Mouse (Mus musculus): ENCODE results near the gene Gm20431.

Gene Gm20431

DNA sequence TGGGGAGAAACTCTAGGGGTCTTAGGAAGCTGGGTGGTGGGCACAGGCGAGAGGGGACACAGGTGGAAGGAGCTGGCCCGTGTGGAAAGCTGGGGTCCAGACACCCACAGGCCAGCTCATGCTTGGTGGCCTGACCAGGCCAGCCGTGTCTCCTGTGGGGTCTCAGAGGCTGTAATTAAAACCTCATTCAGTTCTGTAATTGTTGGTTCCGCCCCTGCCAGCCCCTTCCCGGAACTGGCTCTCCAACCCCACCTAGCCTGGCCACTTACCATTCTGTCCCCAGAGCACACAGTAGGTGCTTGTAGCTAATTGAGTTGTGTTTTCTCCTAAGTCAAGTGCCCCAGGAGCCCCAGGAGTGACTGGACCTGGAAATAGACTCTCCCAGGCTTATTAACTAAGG is 62.1 kb downstream of the Gm20431 start:
- no peak for DNase-seq (ENCODE audit: low spot score)

DNA sequence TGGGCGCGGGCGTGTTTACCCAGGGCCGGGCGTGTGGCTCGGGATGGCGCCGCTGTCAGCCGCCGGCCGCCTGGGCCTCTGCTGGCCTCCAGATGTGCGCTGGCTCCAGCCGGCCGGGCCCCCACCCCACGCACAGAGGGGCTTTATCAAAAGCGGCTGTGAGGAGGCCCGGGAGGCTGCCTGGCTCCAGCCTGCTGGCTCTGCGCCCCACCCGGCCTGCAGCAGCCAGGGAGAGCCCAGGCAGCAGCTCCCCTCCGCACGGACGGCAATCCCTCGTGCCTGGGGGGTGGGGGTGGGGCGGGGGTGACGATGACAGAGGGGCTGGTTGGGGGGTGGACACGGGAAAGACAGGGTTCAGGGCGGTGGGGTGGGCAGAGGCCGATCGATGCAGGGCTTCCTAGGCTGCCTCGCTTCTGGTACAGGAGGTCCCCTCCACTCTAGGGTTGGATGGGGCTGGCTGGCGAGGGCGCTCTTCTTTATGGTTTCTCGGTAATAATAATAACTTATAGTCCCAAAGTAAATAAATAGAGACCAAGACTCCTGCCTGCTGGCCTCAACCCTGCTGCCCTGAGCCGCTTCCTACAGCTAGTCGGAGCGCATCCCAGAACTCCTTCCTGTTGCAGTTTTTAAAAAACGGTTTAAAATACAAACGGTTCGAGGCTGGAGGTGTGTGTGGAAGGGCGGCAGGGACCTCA is 63.7 kb downstream of the Gm20431 start:
- DNase-seq (ENCODE audit: low spot score): peak; percentile 76

DNA sequence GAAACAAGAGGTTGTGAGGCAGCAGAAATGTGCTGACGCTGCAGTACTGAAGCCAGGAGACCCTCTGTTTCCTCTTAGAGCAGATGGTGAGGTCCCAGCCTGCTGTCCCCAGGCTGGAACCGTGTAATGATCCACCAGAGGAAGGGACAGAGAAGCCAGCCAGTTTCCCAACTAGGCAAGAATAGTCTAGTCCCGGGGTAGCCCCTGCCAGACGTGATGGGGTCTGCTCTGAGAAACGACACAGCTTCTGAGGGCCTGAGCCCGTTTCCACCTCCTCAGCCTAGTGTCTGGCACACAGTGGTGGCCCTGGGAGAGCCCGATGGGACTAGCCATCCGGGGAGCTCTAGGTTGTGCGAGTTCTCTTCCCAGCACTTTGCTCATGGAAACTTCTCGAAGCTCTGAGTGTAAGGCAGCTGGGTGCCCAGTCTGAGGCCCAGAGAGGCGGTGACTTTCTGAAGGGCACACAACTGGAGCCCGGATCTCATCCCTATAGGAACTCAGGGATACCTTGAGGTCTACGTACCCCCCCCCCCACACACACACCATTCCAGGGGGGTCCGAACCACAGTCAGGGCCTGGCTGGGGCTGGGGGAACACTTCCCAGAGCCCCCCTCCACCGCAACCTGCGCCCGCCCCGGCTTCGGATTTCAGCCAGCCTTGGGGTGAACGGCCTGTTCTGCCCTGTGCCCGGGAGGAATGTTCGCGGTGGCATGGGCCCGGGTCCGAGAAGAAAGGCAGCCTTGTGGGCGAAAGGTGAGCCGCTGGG is 64.4 kb downstream of the Gm20431 start:
- DNase-seq (ENCODE audit: low spot score): peak; percentile 54

DNA sequence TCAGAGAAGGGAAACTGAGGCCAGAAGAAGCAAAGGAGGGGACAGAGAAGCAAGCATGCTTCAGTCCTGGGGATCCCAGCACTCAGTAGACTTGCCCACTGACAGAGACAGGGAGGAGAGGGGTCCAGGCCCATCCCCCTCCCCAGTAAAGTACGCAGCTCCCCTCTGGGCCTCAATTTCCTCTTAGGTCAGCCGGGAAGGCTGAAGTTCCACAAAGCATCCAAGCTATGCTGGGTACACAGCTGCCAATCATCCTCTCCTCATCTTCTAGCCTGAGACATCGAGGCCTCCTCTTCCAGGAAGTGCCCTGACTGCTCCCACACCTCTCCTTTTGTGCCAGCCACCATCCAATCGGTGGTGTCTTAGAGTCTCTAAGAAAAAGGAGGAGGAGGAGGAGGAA is 65.0 kb downstream of the Gm20431 start:
- peak; percentile 65 for DNase-seq (ENCODE audit: low spot score)

DNA sequence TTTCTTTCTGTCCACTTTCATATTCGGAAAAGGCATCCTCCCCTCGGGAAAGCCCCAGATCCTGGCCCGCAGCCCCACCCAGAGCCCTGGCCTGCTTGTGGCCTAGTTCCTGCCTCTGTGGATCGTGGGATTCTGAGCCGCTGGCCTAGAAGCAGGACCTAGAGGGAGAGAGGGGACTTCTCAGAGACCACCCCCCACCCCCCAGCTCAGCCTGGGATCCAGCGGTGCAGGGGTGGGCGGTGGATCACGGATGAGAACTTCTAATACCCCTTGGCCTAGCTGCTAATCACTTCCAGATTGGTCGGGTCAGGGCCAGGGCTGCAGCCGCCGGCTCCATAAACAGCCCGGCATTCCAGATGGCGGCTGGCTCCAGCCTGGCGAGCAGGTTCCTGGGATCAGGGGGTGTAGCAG is 65.5 kb downstream of the Gm20431 start:
- DNase-seq (ENCODE audit: low spot score): peak; percentile 87

DNA sequence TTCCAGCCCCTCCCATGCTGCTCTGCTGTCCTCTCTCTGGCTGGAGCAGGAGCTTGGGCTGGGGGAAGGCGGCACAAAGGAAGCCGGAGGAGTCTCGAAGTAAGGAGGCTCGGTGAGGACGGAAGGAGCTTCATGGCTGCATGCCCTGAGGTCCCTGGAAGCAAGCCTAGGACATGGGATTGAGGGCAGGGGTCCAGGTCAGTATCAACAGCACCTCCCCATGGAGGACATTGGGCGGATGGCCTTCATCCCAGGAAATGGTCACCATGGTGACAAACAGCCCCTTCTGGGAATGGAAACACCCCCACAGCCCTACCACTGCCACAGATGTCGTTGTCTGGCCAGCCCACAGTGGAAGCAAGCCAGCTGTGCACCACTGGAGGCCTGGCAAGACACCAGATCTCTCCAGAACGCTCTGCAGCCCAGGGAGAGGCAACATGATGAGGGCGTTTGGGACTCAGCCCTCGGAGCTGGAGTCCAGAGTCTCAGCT is 66.8 kb downstream of the Gm20431 start:
- DNase-seq (ENCODE audit: low spot score): peak; percentile 56

DNA sequence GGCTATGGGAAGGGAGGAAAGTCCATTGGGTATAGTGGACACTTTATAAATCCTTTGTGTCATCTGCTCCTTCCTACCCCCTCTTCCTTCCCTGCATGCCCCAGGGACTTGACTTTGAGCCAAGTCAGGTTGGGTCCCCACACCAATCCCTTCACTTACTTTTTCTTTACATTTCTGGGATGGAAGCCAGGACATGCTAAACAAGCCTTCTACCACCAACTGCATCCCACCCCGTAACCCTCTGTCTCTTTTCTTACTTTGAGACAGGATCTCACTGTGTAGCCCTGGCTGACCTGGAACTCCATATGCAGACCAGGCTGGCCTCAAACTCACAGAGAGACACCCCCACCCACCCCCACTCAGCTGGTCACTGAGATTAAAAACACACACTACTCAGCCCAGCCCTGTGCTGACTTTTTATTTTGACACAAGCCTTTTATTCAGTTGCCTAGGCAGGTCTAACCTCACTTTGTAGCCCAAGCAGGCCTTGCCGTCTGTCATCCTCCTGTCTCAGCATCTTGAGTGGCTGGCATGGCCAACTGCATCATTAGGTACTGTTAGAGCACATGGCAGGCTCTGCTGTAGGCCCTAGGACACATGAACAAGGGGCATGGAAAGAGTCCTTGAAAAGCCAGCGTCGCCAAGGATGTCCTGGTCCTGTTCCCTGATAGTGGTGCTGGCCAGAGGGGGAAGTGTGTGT is 67.6 kb downstream of the Gm20431 start:
- DNase-seq (ENCODE audit: low spot score): no peak

DNA sequence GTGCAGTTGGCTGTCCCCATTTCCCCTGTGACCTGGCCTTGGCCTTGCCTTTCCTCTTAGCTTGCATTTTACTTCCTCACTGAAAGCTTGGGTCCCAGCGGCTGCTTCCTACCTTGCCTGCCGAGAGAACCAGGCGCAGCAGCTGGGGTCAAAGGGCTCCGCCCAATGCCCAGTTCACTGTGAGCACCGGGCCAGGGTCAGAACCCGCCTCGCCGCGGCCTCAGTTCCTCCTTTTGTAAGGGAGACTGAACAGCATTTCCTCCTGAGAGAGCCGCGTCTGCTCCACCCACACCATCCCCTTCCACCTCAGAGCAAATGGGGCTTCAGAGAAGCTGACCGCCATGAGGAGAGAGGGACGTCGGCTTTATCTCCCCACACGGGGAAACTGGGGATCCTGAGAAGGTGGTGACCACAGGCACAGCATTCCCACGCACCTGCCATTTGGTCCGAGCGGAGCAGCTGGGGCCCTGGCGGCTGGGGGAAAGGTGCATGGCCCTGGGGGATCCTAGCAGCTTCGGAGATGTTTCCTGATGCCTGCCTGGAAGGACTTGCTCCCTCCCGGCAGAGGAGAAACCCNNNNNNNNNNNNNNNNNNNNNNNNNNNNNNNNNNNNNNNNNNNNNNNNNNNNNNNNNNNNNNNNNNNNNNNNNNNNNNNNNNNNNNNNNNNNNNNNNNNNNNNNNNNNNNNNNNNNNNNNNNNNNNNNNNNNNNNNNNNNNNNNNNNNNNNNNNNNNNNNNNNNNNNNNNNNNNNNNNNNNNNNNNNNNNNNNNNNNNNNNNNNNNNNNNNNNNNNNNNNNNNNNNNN is 72.3 kb downstream of the Gm20431 start:
- peak; percentile 65 for DNase-seq (ENCODE audit: low spot score)

DNA sequence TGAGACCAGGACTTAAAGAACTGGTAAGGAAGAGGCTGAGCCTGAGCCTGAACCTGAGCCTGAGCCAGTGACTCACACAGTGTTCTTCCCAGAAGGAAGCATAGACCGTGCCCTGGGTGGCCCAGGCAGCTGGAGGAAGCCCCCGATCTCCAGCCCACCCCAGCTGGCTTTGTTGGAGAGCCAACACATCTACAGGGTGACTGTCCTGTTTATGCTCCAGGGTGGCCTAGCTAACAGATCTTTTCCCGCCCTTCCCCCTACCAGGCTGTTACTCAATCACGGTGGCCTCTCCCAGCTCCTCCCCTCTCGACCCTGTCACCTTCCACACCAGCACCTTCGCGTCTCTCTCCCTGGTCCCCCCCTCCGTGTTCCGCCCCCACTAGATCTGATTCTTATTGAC is 74.3 kb downstream of the Gm20431 start:
- DNase-seq (ENCODE audit: low spot score): peak; percentile 68

DNA sequence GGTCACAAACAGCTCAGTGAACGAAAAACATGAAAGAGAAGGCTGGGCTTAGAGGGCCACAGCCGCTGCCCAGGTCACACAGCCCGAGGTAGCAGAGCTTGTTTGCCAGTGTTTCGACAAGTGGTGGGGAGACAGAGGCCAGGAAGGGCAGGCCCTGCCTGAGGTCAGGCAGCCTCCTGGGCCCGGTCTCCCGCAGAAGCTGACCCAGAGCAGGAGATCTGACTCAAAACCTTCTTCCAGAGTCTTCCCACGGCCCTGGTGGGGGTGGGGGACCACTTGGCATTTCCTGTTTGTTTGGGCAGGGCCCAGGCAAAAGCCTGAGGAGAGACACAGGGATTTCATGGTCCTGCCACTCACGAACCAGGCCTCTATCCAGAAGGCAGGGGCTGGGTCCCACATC is 75.3 kb downstream of the Gm20431 start:
- peak; percentile 74 for DNase-seq (ENCODE audit: low spot score)

DNA sequence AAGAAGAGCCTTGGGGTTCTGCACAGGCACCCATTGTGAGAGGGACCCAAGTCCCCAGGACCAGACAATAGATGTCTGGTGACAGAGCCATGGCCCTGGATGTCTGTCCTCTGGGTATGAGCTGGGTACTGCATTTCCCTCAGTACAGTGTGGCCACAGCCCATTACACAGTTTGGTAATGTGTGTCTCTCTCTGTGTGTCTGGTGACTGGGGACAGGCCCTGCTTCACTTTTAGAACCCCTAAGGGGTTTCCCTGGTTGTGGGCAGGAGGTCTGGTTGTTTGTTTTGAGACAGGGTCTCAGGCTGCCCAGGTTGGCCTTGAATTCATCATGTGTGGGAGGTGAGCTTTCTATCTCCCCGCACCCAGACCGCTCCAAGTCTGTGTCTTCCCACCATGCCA is 76.0 kb downstream of the Gm20431 start:
- no peak for DNase-seq (ENCODE audit: low spot score)

DNA sequence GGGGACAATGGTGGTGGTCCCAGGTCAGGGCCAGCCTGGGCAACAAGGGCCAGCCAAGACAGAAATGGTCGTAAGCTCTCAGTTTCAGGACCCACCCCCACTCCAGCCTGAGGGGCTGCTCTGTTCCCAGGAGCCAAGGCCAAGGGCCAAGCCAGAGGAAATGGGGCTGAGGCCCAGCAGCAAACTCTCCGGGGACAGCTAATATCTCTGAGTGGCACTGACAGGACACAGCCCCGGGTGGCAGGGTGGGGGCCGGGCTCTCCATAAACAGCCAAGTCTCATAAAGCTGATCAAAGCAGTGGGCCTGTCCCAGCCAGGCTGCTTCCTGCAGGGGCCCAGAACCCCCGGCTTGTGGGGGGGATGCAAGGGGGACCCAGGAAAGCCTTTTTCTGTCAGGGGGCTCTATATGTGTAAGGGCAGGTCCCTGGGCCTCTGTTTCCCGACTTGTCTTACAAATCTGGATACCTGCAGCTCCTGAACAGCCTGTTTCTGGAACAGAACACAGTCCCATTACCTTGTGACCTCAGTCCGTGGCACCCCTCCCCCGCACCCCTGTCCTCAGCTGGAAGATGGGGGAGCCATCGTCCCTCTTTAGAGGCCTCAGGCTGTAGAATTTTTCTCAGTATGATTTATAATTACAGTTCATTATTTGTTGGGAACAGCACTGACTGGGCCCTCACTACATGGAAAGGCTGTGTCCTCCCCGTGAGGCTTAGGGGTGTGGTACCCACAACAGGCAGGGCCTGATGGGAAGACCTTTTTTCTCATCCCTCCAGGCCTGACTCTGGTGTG is 77.9 kb downstream of the Gm20431 start:
- peak; percentile 67 for DNase-seq (ENCODE audit: low spot score)

DNA sequence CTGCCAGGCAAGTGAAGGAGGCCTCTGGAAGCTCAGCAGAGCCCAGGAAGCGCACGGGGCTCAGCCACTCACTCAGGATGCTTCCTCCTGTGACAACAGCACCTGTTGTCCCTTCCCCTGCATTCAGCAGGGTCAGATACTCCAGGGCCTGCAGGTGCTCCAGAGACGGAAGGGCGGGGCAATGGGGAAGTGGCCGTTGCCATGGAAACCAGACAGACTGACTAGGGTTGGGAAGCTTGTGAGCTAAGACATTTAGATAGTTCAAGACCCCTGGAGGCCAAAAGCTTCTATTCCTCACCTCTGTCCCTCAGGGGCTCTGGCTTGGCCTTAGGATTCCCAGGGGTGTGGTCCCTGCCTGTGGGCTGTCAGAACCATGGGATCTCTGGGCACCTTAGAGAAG is 82.8 kb downstream of the Gm20431 start:
- peak; percentile 71 for DNase-seq (ENCODE audit: low spot score)

DNA sequence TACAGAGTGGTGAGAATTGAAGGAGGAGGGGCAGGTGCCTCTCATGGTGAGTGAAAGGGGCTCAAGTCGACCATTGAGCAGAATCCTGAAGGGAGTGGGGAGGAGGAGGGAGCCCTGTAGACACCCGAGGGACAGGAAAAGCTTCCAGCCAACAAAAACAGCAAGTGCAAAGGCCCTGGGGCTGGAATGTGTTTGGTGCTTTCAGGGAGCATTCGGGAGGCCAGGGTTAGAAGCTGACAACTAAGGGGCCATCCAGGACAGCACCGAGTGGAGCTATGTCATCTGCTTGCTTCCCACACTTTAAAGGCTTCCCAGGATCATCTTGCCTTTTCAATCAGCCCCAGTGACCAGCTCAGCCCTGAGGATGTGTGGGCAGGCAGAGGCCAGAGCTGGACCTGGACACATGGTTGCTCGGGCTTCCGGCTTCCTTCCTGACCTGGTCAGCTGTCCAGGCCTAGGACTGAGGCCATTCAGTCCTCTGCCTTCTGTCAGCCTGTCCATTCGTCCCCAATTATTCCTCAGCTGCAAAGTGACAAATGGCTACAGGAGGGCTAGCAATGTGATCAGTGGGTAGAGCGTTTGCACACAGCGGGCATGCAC is 84.0 kb downstream of the Gm20431 start:
- DNase-seq (ENCODE audit: low spot score): no peak

DNA sequence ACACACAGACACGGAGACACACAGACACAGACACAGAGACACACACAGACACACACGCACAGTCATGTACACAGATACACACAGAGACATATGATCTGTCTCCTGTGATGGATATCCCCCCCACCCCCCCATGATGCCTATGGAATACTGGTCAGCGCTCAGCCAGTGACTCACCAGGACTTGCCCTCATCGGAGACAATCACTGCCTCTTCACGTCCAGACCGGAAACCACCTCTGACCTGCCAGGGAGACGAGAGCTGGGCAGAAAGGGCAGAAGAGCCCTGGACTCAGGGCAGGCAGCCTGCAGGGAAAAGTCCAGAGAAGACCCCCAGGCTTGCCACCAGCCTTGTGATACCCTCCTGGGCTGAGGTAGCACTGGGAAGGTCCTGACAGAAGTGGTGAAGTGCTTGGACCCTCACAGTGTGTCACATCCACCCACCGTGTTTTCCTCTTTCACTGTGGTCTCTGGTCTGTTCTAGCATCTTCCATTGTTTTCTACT is 85.1 kb downstream of the Gm20431 start:
- no peak for DNase-seq (ENCODE audit: low spot score)

DNA sequence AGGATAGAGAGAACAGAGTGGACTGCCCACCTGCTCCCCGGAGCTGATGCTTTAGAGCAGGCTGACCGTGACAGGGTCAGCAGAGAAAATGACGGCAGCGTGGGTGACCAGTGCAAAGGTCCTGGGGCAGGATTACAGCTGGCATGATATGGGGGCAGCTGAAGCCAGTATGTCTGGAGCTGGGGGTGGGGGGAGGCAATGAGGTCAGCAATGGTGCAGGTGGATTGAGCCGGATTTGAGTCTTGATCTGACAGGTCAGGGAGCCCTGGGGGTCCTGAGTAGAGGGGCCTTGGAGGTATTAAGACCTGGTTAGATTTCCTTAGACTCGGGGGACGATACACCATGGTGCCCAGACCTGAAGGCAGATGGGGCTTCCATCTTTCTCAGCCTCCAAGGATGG is 85.7 kb downstream of the Gm20431 start:
- no peak for DNase-seq (ENCODE audit: low spot score)

DNA sequence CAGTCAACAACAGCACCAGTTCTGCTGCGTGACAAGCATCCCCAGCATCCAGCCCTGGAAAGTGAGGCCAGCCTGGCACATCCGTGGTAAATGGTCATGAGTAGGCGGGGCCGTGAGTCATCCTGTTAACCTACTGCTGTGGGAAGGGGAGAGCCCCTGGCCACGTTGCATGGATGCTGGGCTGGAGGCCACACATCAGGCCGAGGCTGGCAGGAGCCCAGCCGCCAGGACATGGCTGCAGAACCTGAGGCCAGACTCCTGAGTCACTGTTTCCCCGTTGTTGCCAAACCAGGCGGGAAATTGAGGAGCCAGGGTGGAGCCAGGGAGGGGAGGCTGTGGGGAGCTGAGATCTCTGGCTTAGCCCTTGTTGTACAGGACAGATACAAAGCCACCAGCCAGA is 86.5 kb downstream of the Gm20431 start:
- DNase-seq (ENCODE audit: low spot score): no peak

DNA sequence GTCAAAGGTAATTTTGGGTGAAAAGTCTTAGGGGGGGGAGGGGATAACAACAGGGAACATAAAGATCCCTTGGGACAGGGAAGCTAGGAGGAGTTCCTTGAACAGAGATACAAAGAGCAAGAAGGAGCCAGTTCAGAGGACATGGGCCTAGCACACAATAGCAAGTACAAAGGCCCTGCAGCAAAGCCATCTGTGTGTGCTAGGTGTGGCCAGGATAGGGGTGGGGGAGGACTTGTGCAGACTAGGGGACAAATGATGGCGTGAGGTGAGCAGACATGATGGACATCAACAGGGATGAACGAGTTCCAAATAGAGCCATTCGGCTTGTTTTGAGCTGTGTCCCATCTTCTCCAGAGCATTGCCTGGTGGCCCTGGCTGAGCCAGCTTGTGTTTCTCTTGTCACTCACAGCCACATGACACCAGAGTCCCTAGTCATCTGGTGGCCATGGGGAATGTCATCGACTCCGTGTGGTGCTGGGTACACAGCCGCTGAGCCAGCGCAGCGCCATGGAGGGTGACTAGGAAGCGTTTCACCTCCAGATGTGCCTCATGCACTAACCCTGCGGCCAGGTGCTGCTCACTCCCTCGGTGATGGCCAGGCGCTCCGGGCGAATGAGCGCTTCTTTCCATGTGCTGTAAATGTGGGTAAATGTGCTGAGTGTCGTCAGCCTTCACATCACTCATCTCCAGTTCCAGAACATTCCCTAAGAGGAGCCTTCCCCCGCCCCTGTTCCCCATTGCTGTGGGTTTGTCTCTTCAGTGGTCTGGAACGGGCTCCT is 89.7 kb downstream of the Gm20431 start:
- no peak for DNase-seq (ENCODE audit: low spot score)

DNA sequence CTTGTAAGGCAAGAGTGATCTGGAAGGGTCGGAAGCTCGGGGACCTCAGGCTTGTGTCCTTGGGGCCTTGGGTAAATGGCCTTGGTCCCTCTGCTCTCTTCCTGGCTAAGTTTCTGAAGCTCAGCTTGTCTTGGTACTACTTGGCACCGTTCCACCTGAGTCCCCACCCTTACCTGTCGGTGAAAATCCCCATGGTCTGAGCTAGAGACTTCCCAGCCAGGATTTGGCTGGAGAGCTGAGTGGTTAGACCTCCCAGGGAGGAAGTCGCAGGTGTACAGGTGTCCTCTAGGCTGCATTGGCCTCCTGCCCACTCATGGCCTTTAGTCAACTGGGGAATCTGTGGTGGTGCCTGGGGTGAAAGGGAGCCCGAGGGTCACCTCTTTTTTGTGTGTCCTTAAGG is 90.5 kb downstream of the Gm20431 start:
- no peak for DNase-seq (ENCODE audit: low spot score)
